Mouse (Mus musculus): ENCODE results near the gene Rln3. TPM values are rescaled to one million over a fixed set of nuclear protein-coding genes. Genes with fewer than 3 reads are reported as not detected.

The Rln3 gene
- total RNA-seq (2021), result not detected
- long read RNA-seq, experiment 1, result 0 reads
- long read RNA-seq, experiment 2, result 0 reads

- DNase-seq (ENCODE audit: low spot score in 2 of 2), result no peak
Observed at GRCm38 (mm10) chr8:84044900-84045299, at the start of gene Rln3. Rln3 (minus strand) TSS chr8:84045000.

GRCm38 (mm10) chr8:84090585-84090984, 45.8 kb upstream of the Rln3 start:
- DNase-seq (ENCODE audit: low spot score in 2 of 2), result no peak

GRCm38 (mm10) chr8:84089277-84089676, 44.5 kb upstream of the Rln3 start:
- no peak for DNase-seq (ENCODE audit: low spot score in 2 of 2)

GRCm38 (mm10) chr8:84087821-84088220, 43.0 kb upstream of the Rln3 start:
- DNase-seq (ENCODE audit: low spot score in 2 of 2), result no peak

GRCm38 (mm10) chr8:84087156-84087555, 42.4 kb upstream of the Rln3 start:
- DNase-seq (ENCODE audit: low spot score in 2 of 2), result no peak

- DNase-seq (ENCODE audit: low spot score in 2 of 2), result no peak
Observed at GRCm38 (mm10) chr8:84084341-84085115, 39.7 kb upstream of the Rln3 start.

GRCm38 (mm10) chr8:84083829-84084241, 39.0 kb upstream of the Rln3 start:
- DNase-seq (ENCODE audit: low spot score in 2 of 2), result no peak

- DNase-seq (ENCODE audit: low spot score in 2 of 2), result no peak
Observed at GRCm38 (mm10) chr8:84079206-84079605, 34.4 kb upstream of the Rln3 start.

- DNase-seq (ENCODE audit: low spot score in 2 of 2), result no peak
Observed at GRCm38 (mm10) chr8:84076849-84077248, 32.0 kb upstream of the Rln3 start.

GRCm38 (mm10) chr8:84076412-84076811, 31.6 kb upstream of the Rln3 start:
- no peak for DNase-seq (ENCODE audit: low spot score in 2 of 2)

- no peak for DNase-seq (ENCODE audit: low spot score in 2 of 2)
Observed at GRCm38 (mm10) chr8:84073230-84073976, 28.6 kb upstream of the Rln3 start.

- no peak for DNase-seq (ENCODE audit: low spot score in 2 of 2)
Observed at GRCm38 (mm10) chr8:84072321-84072720, 27.5 kb upstream of the Rln3 start.

- DNase-seq (ENCODE audit: low spot score in 2 of 2), result no peak
Observed at GRCm38 (mm10) chr8:84071921-84072320, 27.1 kb upstream of the Rln3 start.

- no peak for DNase-seq (ENCODE audit: low spot score in 2 of 2)
Observed at GRCm38 (mm10) chr8:84070667-84071066, 25.9 kb upstream of the Rln3 start.

- no peak for DNase-seq (ENCODE audit: low spot score in 2 of 2)
Observed at GRCm38 (mm10) chr8:84070241-84070640, 25.4 kb upstream of the Rln3 start.

- no peak for DNase-seq (ENCODE audit: low spot score in 2 of 2)
Observed at GRCm38 (mm10) chr8:84069750-84070149, 24.9 kb upstream of the Rln3 start.

GRCm38 (mm10) chr8:84069169-84069568, 24.4 kb upstream of the Rln3 start:
- no peak for DNase-seq (ENCODE audit: low spot score in 2 of 2)

- DNase-seq (ENCODE audit: low spot score in 2 of 2), result no peak
Observed at GRCm38 (mm10) chr8:84068316-84069035, 23.7 kb upstream of the Rln3 start.

- DNase-seq (ENCODE audit: low spot score in 2 of 2), result no peak
Observed at GRCm38 (mm10) chr8:84067911-84068310, 23.1 kb upstream of the Rln3 start.

- peak; percentile 99 for DNase-seq (ENCODE audit: low spot score in 2 of 2)
Observed at GRCm38 (mm10) chr8:84067047-84067573, 22.3 kb upstream of the Rln3 start.

- DNase-seq (ENCODE audit: low spot score in 2 of 2), result peak; percentile 94 to 97
Observed at GRCm38 (mm10) chr8:84066291-84066930, 21.6 kb upstream of the Rln3 start, which contains the start of gene Rfx1. Rfx1 (plus strand) TSS chr8:84066834.

Measured in adrenal gland, adult 18-20 months (tissue).